Mouse (Mus musculus) B cell, adult 67 days (primary cell): Measurements from ENCODE around the gene Noxa1. TPM values are rescaled to one million over a fixed set of nuclear protein-coding genes. Genes with fewer than 3 reads are reported as not detected.

Experiments
- total RNA-seq, 2 experiments: library from RNA; stranded (reverse); gene quantifications; 4 replicates each; pipeline ENCODE4 v1.2.4; 2023

Gene Noxa1
- not detected for total RNA-seq

GRCm38 (mm10) chr2:25095109-25095850 is at the start of gene Noxa1:
Noxa1 (minus strand) TSS chr2:25095149.

DNA sequence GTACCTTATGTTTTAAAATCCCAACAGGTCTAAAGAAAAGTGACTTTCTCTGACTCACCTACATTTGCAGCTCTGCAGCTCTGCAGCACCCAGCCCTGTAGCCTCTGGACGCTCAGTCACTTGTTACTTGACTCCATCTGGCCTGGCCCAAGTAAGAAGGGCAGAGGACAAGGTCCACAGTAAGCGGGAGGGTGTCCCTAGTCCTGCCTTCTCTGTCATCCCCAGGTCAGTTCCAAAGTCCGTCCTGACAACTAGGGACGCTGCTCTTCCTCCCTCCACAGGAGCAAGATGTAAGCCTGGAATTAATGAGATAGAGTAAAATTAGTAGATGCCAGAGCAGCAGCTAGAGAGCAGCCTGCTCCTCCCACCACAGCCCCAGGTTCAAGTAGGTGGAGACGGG is 14.9 kb downstream of the Noxa1 start, which contains the start of gene Entpd8:
Gene Entpd8 (plus strand): TSS at position 229 of the 400 bp plus-strand sequence.

DNA sequence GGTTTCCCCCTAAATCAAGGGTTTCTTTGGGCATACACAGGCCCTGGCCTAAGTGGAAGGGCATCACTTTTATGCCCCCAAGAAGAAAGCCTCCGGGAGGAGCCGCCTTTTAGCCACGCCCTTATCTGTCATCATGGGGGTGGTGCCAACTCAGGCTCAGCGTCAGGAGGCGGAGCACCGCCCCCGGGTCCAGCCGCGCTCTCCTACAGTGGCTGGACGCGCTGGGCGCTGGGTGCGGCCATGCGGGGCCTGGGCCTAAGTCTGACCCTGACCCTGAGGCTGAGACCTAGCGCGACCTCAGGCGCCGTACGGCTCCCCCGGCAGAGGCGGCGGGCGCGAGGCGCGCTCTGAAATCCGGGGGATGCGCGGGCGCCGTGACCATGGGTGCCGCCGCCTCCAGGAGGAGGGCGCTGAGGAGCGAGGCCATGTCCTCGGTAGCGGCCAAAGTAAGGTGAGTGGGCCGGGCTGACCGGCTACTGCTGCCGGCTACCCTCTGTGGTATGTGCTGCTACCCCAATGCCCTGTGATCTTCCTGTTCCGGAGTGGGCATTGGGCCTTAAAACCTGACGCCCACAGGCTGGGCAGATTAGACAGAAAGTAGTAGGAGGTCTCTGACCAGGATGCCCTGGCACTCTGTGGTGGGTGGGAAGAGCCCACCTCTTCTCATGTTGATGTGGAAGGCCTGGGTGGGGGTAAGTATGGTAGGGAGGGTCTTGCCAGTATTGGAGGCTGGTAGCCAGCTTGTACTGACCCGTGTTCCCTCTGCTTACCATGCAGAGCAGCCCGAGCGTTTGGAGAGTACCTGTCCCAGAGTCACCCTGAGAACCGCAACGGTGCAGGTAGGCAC is 40.5 kb downstream of the Noxa1 start, which contains the start of gene Nsmf:
Gene Nsmf (plus strand): TSS at position 135 of the 847 bp plus-strand sequence.

Other genes with a start within 250 kb of the Noxa1 start
- gene Ehmt1, start 175.5 kb downstream of the Noxa1 start, total RNA-seq = 100 to 1,000 TPM; 120 to 122 TPM
- 100 to 1,000 TPM; 152 to 161 TPM for gene Arrdc1, start 159.9 kb downstream of the Noxa1 start, total RNA-seq
- gene Zmynd19, start 145.4 kb downstream of the Noxa1 start, total RNA-seq = 10 to 100 TPM; 17.5 to 19.8 TPM
- gene Dph7, start 132.7 kb downstream of the Noxa1 start, total RNA-seq = 10 to 100 TPM; 14.8 to 20.9 TPM
- gene Mrpl41, start 120.1 kb downstream of the Noxa1 start, total RNA-seq = 10 to 100 TPM; 21.7 to 31.1 TPM
- gene Pnpla7, start 119.1 kb downstream of the Noxa1 start, total RNA-seq = 100 to 1,000 TPM; 129 to 133 TPM
- gene Nsmf, start 40.8 kb downstream of the Noxa1 start, total RNA-seq = 10 to 100 TPM; 44.6 to 55.0 TPM
- gene Entpd8, start 14.8 kb downstream of the Noxa1 start, total RNA-seq = not detected
- 1 to 10 TPM; 3.7 to 4.2 TPM for gene Nrarp, start 85.6 kb upstream of the Noxa1 start, total RNA-seq
- 10 to 100 TPM; 36.4 to 59.0 TPM for gene Tor4a, start 101.7 kb upstream of the Noxa1 start, total RNA-seq
- gene Nelfb, start 116.3 kb upstream of the Noxa1 start, total RNA-seq = 10 to 100 TPM; 96.3 to 98.1 TPM
- not detected for gene Stpg3, start 119.5 kb upstream of the Noxa1 start, total RNA-seq
- under 1 TPM in 1 of 2 experiments, not detected in 1; 0.50 TPM for gene Fam166a, start 123.6 kb upstream of the Noxa1 start, total RNA-seq
- gene Tubb4b, start 129.6 kb upstream of the Noxa1 start, total RNA-seq = 100 to 1,000 TPM; 117 to 128 TPM
- gene Slc34a3, start 139.2 kb upstream of the Noxa1 start, total RNA-seq = not detected
- gene Rnf224, start 141.6 kb upstream of the Noxa1 start, total RNA-seq = not detected
- gene Rnf208, start 147.1 kb upstream of the Noxa1 start, total RNA-seq = not detected
- not detected for gene Cysrt1, start 147.3 kb upstream of the Noxa1 start, total RNA-seq
- 10 to 100 TPM; 10.7 to 11.9 TPM for gene AL732309.1, start 151.7 kb upstream of the Noxa1 start, total RNA-seq
- 10 to 100 TPM; 20.1 to 25.4 TPM for gene Tmem203, start 160.3 kb upstream of the Noxa1 start, total RNA-seq
- 10 to 100 TPM; 15.5 to 20.0 TPM for gene Tprn, start 167.5 kb upstream of the Noxa1 start, total RNA-seq
- 10 to 100 TPM; 43.7 to 44.2 TPM for gene Ssna1, start 177.3 kb upstream of the Noxa1 start, total RNA-seq
- 100 to 1,000 TPM; 114 to 127 TPM for gene Anapc2, start 177.3 kb upstream of the Noxa1 start, total RNA-seq
- not detected for gene Tmem210, start 193.0 kb upstream of the Noxa1 start, total RNA-seq
- not detected for gene Lrrc26, start 194.8 kb upstream of the Noxa1 start, total RNA-seq
- gene Grin1, start 224.0 kb upstream of the Noxa1 start, total RNA-seq = not detected
- gene Man1b1, start 237.2 kb upstream of the Noxa1 start, total RNA-seq = 10 to 100 TPM; 49.9 to 52.4 TPM